Mouse (Mus musculus) heart, adult 2 months (tissue): ENCODE measurements around the gene Mfsd2a. TPM values are rescaled to one million over a fixed set of nuclear protein-coding genes. Genes with fewer than 3 reads are reported as not detected.

ENCODE experiments used
- DNase-seq, 2 experiments: peaks; one replicate each; pipeline ENCODE4 v3.0.0; 2021
- H3K27ac ChIP-seq: fragments of 200-600 bp; 2 replicates; pipeline ENCODE4 v1.8.1; 2022
- H3K27me3 ChIP-seq: fragments of 200-500 bp; 2 replicates; pipeline ENCODE4 v1.6.1; 2012; ENCODE audit warnings: mild to moderate bottlenecking, low read length, inconsistent platforms, mixed read lengths; ENCODE audit not compliant: control insufficient read depth, insufficient read depth
- H3K36me3 ChIP-seq: fragments of 200-500 bp; 2 replicates; pipeline ENCODE4 v1.6.1; 2012; ENCODE audit warnings: low read length, inconsistent platforms; ENCODE audit not compliant: control insufficient read depth, insufficient read depth
- H3K4me1 ChIP-seq: fragments of 200-500 bp; 2 replicates; pipeline ENCODE4 v1.6.1; 2011; ENCODE audit warnings: low read length; ENCODE audit not compliant: control insufficient read depth, insufficient read depth
- H3K4me3 ChIP-seq: fragments of 200-600 bp; 2 replicates; pipeline ENCODE4 v1.8.1; 2022
- H3K79me2 ChIP-seq: fragments of 200-500 bp; replicated peaks from 2 replicates; pipeline ENCODE4 v1.6.1; 2012; ENCODE audit warnings: mild to moderate bottlenecking, inconsistent platforms, low read length, moderate library complexity, mixed read lengths; ENCODE audit not compliant: control insufficient read depth, insufficient read depth
- H3K9ac ChIP-seq: fragments of 200-500 bp; 2 replicates; pipeline ENCODE4 v1.6.1; 2012; ENCODE audit warnings: low read depth, mild to moderate bottlenecking, control low read depth, inconsistent platforms, low read length, mixed read lengths
- CTCF ChIP-seq: fragments of 200-600 bp; IDR thresholded peaks from 2 replicates; pipeline ENCODE4 v1.8.1; 2022; ENCODE audit warnings: antibody characterized with exemption, mild to moderate bottlenecking, moderate library complexity
- EP300 ChIP-seq: fragments of 200-500 bp; IDR thresholded peaks from 2 replicates; pipeline ENCODE4 v1.6.1; 2011; ENCODE audit warnings: low read depth, low read length, control low read depth; ENCODE audit not compliant: insufficient read depth
- POLR2A ChIP-seq: fragments of 200-500 bp; IDR thresholded peaks from 2 replicates; pipeline ENCODE4 v1.6.1; 2011; ENCODE audit warnings: mild to moderate bottlenecking, low read depth, low read length, control low read depth; ENCODE audit not compliant: insufficient read depth
- WGBS: fragments of 180-500 bp; shearing (Covaris S2); methylation state at CpG from one replicate; pipeline ENCODE4 v1.1.7; 2018; 5-methylcytosine and 5-hydroxymethylcytosine counted together
- intact Hi-C: fragments of 180-260 bp; cut with DNase I; formaldehyde crosslinking; loops from one replicate; pipeline ENCODE4 v1.15.1; 2025
- polyA plus RNA-seq: library from polyadenylated mRNA; depleted of rRNA; stranded (reverse); fragments of >200 nt; gene quantifications from 2 replicates; pipeline ENCODE4 v1.2.3, GENCODE M21; 2012
- total RNA-seq, 2 experiments: library from RNA; stranded (reverse); gene quantifications; 2 replicates each; pipeline ENCODE4 v1.2.3; 2021

The Mfsd2a gene
- total and polyA plus RNA-seq, 3 experiments, result 0.12 to 0.39 (median 0.23) TPM

- intact Hi-C loops, result no loop called here
Observed at GRCm38 (mm10) chr4:122935466-122936099, 25.4 kb downstream of the Mfsd2a start.

GRCm38 (mm10) chr4:122933857-122934256 lies 27.1 kb downstream of the Mfsd2a start:
- H3K27me3 ChIP-seq, result no peaks in the 10 kb centered on the region
- no peak overlapping the region for H3K4me3 ChIP-seq
- H3K36me3 ChIP-seq, result no peaks in the 10 kb centered on the region
- no peak overlapping the region for H3K27ac ChIP-seq
- no peak overlapping the region for H3K9ac ChIP-seq
- no peaks in the 10 kb centered on the region for H3K79me2 ChIP-seq
- intact Hi-C loops, result no loop called here
- TF ChIP-seq POLR2A (no peak), CTCF (no peak), EP300 (no peak)
- DNase-seq, result peak in 1 of 2 experiments; percentile 23
- WGBS, result 45% methylated on average over 3 of the region's 3 CpGs
- H3K4me1 ChIP-seq, result no peaks in the 10 kb centered on the region

More at GRCm38 (mm10) chr4:122935466-122936099, 25.4 kb downstream of the Mfsd2a start:
- H3K27me3 ChIP-seq, result no peaks in the 10 kb centered on the region
- H3K4me3 ChIP-seq, result no peak overlapping the region
- H3K9ac ChIP-seq, result no peak overlapping the region
- H3K4me1 ChIP-seq, result no peaks in the 10 kb centered on the region
- TF ChIP-seq EP300, result no peak
- TF ChIP-seq POLR2A, result no peak
- TF ChIP-seq CTCF, result no peak
- no peaks in the 10 kb centered on the region for H3K36me3 ChIP-seq
- H3K27ac ChIP-seq, result no peak overlapping the region
- DNase-seq, result no peak
- H3K79me2 ChIP-seq, result no peaks in the 10 kb centered on the region
- WGBS, result 54% methylated on average over 9 of the region's 9 CpGs

- Histone ChIP-seq H3K79me2 (no peaks in the 10 kb centered on the region), H3K4me1 (no peaks in the 10 kb centered on the region), H3K9ac (no peak overlapping the region), H3K4me3 (no peak overlapping the region), H3K27me3 (no peaks in the 10 kb centered on the region), H3K36me3 (no peaks in the 10 kb centered on the region), H3K27ac (no peak overlapping the region)
- intact Hi-C loops, result no loop called here
- 54% methylated on average over 3 of the region's 3 CpGs for WGBS
- no peak for DNase-seq
- no peak for TF ChIP-seq POLR2A
- no peak for TF ChIP-seq EP300
- TF ChIP-seq CTCF, result no peak
Observed at GRCm38 (mm10) chr4:122933051-122933591, 27.9 kb downstream of the Mfsd2a start.

GRCm38 (mm10) chr4:122932239-122932978 lies 28.6 kb downstream of the Mfsd2a start:
- H3K79me2 ChIP-seq, result no peaks in the 10 kb centered on the region
- no peak overlapping the region for H3K9ac ChIP-seq
- H3K36me3 ChIP-seq, result no peaks in the 10 kb centered on the region
- WGBS, result 70% methylated on average over 8 of the region's 8 CpGs
- no peak overlapping the region for H3K27ac ChIP-seq
- no peak for DNase-seq
- no peaks in the 10 kb centered on the region for H3K4me1 ChIP-seq
- no peak overlapping the region for H3K4me3 ChIP-seq
- TF ChIP-seq EP300 (no peak), POLR2A (no peak), CTCF (no peak)
- intact Hi-C loops, result no loop called here
- H3K27me3 ChIP-seq, result no peaks in the 10 kb centered on the region

- H3K27me3 ChIP-seq, result no peaks in the 10 kb centered on the region
- 80% methylated on average over 2 of the region's 2 CpGs for WGBS
- no peak for DNase-seq
- H3K36me3 ChIP-seq, result no peaks in the 10 kb centered on the region
- TF ChIP-seq CTCF, result no peak
- TF ChIP-seq POLR2A, result no peak
- TF ChIP-seq EP300, result no peak
- intact Hi-C loops, result no loop called here
- no peak overlapping the region for H3K9ac ChIP-seq
- H3K79me2 ChIP-seq, result no peaks in the 10 kb centered on the region
- no peak overlapping the region for H3K27ac ChIP-seq
- H3K4me3 ChIP-seq, result no peak overlapping the region
- no peaks in the 10 kb centered on the region for H3K4me1 ChIP-seq
Observed at GRCm38 (mm10) chr4:122930939-122931590, 29.9 kb downstream of the Mfsd2a start.
